Mouse (Mus musculus) intestine, postnatal 0 days (tissue): ENCODE data around the gene Snx10. TPM values are rescaled to one million over a fixed set of nuclear protein-coding genes. Genes with fewer than 3 reads are reported as not detected.

Experiments
- ATAC-seq: fragments of 200-750 bp; cut with Nextera tagmentation; 2 replicates; pipeline ENCODE4 v1.8.0; 2017; ENCODE audit warnings: mild to moderate bottlenecking, moderate TSS enrichment, moderate library complexity
- H3K27ac ChIP-seq: fragments of 300-500 bp; sonication (generic); 2 replicates; pipeline ENCODE4 v1.5.1; 2014; ENCODE audit warnings: mild to moderate bottlenecking, low read depth, low read length, moderate library complexity
- H3K27me3 ChIP-seq: fragments of 300-500 bp; sonication (generic); replicated peaks from 2 replicates; pipeline ENCODE4 v1.6.1; 2014; ENCODE audit warnings: low read length, mixed read lengths; ENCODE audit not compliant: control insufficient read depth, insufficient read depth
- H3K36me3 ChIP-seq: fragments of 300-500 bp; sonication (generic); 2 replicates; pipeline ENCODE4 v1.6.1; 2014; ENCODE audit warnings: mild to moderate bottlenecking, moderate library complexity; ENCODE audit not compliant: control insufficient read depth, insufficient read depth
- H3K4me1 ChIP-seq: fragments of 300-500 bp; sonication (generic); replicated peaks from 2 replicates; pipeline ENCODE4 v1.6.1; 2014; ENCODE audit warnings: antibody characterized with exemption, low read length, mixed read lengths; ENCODE audit not compliant: control insufficient read depth, insufficient read depth
- H3K4me2 ChIP-seq: fragments of 300-500 bp; sonication (generic); replicated peaks from 2 replicates; pipeline ENCODE4 v1.6.1; 2014; ENCODE audit warnings: low read depth, mild to moderate bottlenecking, moderate library complexity
- H3K4me3 ChIP-seq: fragments of 300-500 bp; sonication (generic); 2 replicates; pipeline ENCODE4 v1.5.1; 2014; ENCODE audit warnings: low read depth, low read length
- H3K9ac ChIP-seq: fragments of 300-500 bp; sonication (generic); 2 replicates; pipeline ENCODE4 v1.6.1; 2014; ENCODE audit warnings: mild to moderate bottlenecking, low read depth, low read length
- H3K9me3 ChIP-seq: fragments of 300-500 bp; sonication (generic); 2 replicates; pipeline ENCODE4 v1.6.1; 2016; ENCODE audit warnings: mixed run types; ENCODE audit not compliant: control insufficient read depth
- CTCF ChIP-seq: sonication (generic); IDR thresholded peaks from 2 replicates; pipeline ENCODE4 v1.5.1; 2016; ENCODE audit warnings: low read depth, mild to moderate bottlenecking, control low read depth, antibody characterized with exemption, moderate library complexity
- WGBS: fragments of 180-500 bp; shearing (Covaris S2); extraction: QIAGEN DNeasy Blood & Tissue Kit; methylation state at CpG from one replicate; pipeline ENCODE4 v1.1.7; 2014; 5-methylcytosine and 5-hydroxymethylcytosine counted together
- polyA plus RNA-seq: library from polyadenylated mRNA; unstranded; fragments of >200 nt; fragmentation: Nextera tagmentation; extraction: Ambion mirVana; gene quantifications from 2 replicates; pipeline ENCODE4 v1.2.1, GENCODE M21; 2015

Snx10 gene
- polyA plus RNA-seq, 1 experiment from 2014 or later, result 8.4 TPM

GRCm38 (mm10) chr6:51486076-51486710 is 37.5 kb upstream of the Snx10 start:
- Histone ChIP-seq H3K36me3 (peaks cover 13% of the 10 kb centered on the region; the same call in 1 of the 2 replicates), H3K9me3 (no peaks in the 10 kb centered on the region), H3K4me1 (no peaks in the 10 kb centered on the region), H3K27me3 (no peaks in the 10 kb centered on the region), H3K4me3 (no peak overlapping the region), H3K27ac (no peak overlapping the region), H3K9ac (no peak overlapping the region), H3K4me2 (no peak overlapping the region)
- 43% methylated on average over 7 of the region's 7 CpGs for WGBS
- no peak for ATAC-seq
- TF ChIP-seq CTCF, result no peak

- ATAC-seq, result no peak
These were observed 37.0 kb upstream of the Snx10 start for GRCm38 (mm10) chr6:51486731-51487130.

DNA sequence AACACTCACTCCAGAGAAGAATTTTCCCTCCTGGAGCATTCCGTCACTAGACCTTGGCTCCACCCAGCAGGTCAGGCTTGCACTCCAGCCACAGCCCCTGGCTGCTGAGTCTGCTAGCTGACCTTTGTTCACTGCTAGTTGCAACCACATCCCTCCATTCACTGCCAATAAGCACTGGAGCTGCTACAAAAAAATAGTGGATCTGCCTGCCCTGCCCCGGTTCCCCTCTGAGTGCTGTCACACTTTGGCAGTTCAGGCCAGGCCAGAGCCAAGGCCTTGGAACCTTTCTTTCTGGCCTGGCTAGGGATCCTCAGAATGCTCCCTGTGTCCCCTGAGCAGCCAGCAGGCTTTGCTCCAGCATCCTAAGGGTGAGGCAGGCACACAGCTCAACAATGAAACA is 33.9 kb upstream of the Snx10 start:
- WGBS, result 18% methylated on average over 2 of the region's 2 CpGs
- H3K4me2 ChIP-seq, result no peak overlapping the region
- no peak for ATAC-seq

More at GRCm38 (mm10) chr6:51486731-51487130, 37.0 kb upstream of the Snx10 start:
- Histone ChIP-seq H3K4me1 (no peaks in the 10 kb centered on the region), H3K9me3 (no peaks in the 10 kb centered on the region), H3K4me3 (no peak overlapping the region), H3K9ac (no peak overlapping the region), H3K27ac (no peak overlapping the region), H3K4me2 (no peak overlapping the region), H3K27me3 (no peaks in the 10 kb centered on the region), H3K36me3 (peaks cover 8% of the 10 kb centered on the region; the same call in 1 of the 2 replicates)
- no peak for TF ChIP-seq CTCF
- 92% methylated on average over 5 of the region's 5 CpGs for WGBS

DNA sequence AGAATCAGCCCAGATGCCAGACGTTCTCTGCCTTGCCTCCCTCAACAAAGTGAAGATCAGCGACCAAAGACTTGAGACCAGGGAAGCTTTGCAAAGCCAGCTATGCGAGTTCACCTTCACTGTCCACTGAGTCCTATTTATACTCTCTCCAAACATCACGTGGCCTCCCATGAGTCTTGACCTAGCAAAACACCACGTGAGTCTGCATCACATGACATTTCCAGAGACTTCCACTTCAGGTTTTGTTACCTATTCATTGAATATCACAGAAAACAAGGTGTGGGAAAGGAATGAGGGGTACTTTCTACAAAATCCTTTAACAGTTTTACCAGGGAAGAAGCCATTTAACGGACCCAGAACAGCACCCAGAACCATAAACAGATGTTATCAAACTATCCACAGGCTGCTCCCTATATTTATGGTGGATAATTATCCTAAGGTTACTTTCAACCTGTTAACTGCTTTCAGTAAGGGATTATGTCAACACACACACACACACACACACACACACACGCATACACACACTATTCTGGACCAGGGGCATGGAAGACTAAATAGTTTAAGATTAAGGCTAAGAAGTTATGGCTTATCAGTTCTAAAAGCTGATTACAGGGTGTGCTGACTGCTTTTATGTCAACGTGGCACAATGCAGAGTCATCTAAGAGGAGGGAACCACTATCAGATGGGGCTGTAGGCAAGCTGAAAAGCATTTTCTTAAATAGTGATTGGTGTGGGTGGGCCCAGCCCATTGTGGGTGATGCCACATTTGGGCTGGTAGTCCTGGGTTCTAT is 26.2 kb upstream of the Snx10 start:
- Histone ChIP-seq H3K9me3 (no peaks in the 10 kb centered on the region), H3K4me2 (no peak overlapping the region), H3K27ac (no peak overlapping the region), H3K4me3 (no peak overlapping the region), H3K9ac (no peak overlapping the region), H3K4me1 (no peaks in the 10 kb centered on the region), H3K27me3 (no peaks in the 10 kb centered on the region), H3K36me3 (no peaks in the 10 kb centered on the region)
- WGBS, result 36% methylated on average over 8 of the region's 8 CpGs
- peak; percentile 60 for ATAC-seq
- no peak for TF ChIP-seq CTCF

More for the DNA sequence above, 33.9 kb upstream of the Snx10 start:
- H3K4me3 ChIP-seq, result no peak overlapping the region
- TF ChIP-seq CTCF, result no peak
- H3K4me1 ChIP-seq, result no peaks in the 10 kb centered on the region
- no peaks in the 10 kb centered on the region for H3K27me3 ChIP-seq
- H3K36me3 ChIP-seq, result no peaks in the 10 kb centered on the region
- H3K9ac ChIP-seq, result no peak overlapping the region
- H3K27ac ChIP-seq, result no peak overlapping the region
- H3K9me3 ChIP-seq, result no peaks in the 10 kb centered on the region

DNA sequence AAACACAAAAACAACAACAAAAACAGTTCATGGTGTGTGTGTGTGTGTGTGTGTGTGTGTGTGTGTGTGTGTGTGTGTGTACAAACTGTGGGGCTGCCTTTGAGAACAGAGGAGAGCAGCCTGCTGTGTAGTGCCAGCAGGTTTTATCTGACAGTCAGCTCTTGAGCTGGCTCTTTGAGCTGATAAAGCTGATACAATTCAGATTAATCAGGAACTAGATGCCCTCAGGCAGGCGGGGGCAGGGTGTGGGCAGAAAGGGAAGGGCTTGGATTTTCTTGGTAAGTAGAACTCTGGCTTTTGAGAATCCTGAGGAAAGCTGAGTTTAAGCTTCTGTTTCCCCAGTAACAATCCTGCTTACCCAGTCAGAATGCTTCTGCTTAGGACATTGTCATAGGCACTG is 18.0 kb upstream of the Snx10 start:
- H3K4me2 ChIP-seq, result no peak overlapping the region
- H3K9ac ChIP-seq, result no peak overlapping the region
- no peaks in the 10 kb centered on the region for H3K9me3 ChIP-seq
- ATAC-seq, result no peak
- TF ChIP-seq CTCF, result no peak
- H3K27me3 ChIP-seq, result no peaks in the 10 kb centered on the region
- no peaks in the 10 kb centered on the region for H3K36me3 ChIP-seq
- H3K27ac ChIP-seq, result no peak overlapping the region
- H3K4me3 ChIP-seq, result no peak overlapping the region
- no peaks in the 10 kb centered on the region for H3K4me1 ChIP-seq
- 31% methylated on average over 1 of the region's 1 CpGs for WGBS

- H3K9me3 ChIP-seq, result no peaks in the 10 kb centered on the region
- no peak overlapping the region for H3K9ac ChIP-seq
- no peaks in the 10 kb centered on the region for H3K27me3 ChIP-seq
- no peak for TF ChIP-seq CTCF
- ATAC-seq, result no peak
- 80% methylated on average over 2 of the region's 2 CpGs for WGBS
- H3K4me1 ChIP-seq, result no peaks in the 10 kb centered on the region
- no peak overlapping the region for H3K4me2 ChIP-seq
- no peaks in the 10 kb centered on the region for H3K36me3 ChIP-seq
- no peak overlapping the region for H3K27ac ChIP-seq
- H3K4me3 ChIP-seq, result no peak overlapping the region
These were observed 16.1 kb upstream of the Snx10 start for GRCm38 (mm10) chr6:51507556-51507955.
